Mouse (Mus musculus): ENCODE measurements around the gene Cmtm7. TPM values are rescaled to one million over a fixed set of nuclear protein-coding genes. Genes with fewer than 3 reads are reported as not detected.

Cmtm7 gene
- polyA plus RNA-seq, 1 experiment, result 781 TPM

DNA sequence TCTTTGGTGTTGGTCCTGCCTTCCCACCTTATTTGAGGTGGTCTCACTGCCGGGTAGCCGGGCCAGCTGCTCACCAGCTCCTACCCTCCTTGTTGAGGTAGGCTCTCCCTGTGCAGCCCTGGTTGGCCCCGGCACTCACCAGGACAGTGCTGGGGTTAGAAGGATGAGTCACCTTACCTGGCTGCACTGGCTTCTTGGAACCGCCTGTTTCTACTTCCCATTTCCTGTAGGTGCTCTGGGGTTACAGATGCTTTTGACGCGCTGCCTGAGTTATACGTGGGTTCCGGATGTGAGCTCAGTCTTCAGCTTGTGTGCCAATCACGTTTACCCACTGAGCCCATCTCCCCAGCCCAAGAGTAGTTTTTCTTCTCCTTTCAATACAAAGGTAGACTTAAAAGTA lies 41.3 kb downstream of the Cmtm7 start:
- 87% methylated on average over 9 of the region's 9 CpGs for WGBS

DNA sequence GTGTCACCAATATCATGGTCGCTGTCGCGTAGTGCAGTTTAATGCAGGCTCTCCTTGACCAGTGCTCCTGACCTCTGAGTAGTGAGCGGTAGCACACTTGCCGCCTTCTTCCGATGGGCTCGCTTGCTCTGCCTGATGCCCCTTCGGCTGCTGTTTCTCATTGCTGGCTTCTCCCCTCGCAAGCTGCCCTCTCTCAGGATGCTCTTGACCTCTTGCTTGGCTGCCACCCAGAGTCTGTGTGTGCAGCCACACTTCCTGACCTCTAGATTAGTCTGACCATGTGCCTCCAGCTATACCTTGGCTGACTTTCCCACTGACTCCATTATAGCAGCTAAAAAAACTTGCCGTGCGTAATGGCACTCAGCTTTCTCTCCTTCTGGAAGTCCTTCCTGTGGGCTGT lies 45.2 kb downstream of the Cmtm7 start:
- WGBS, result 95% methylated on average over 11 of the region's 11 CpGs
- H3K4me1 ChIP-seq (replicated peaks; ENCODE audit: control insufficient read depth, insufficient read depth, low read length), result peaks cover 13% of the 10 kb centered on the region
- no peak for DNase-seq
- no peak overlapping the region for H3K4me3 ChIP-seq (ENCODE audit: control insufficient read depth, insufficient read depth, low read length)
- TF ChIP-seq POLR2A (IDR thresholded peaks at IDR 0.05; ENCODE audit: control insufficient read depth, extremely low read depth, insufficient read depth, low read length, poor library complexity) (no peak), CTCF (IDR thresholded peaks at IDR 0.05; ENCODE audit: borderline replicate concordance, control insufficient read depth, extremely low read depth, insufficient read depth, low read length, poor library complexity) (no peak)
- peaks cover 13% of the 10 kb centered on the region for H3K36me3 ChIP-seq (ENCODE audit: control insufficient read depth, insufficient read depth, low read length)
- H3K27me3 ChIP-seq (ENCODE audit: control insufficient read depth, insufficient read depth, low read length), result no peaks in the 10 kb centered on the region
- no peak overlapping the region for H3K27ac ChIP-seq (ENCODE audit: control insufficient read depth, insufficient read depth, low read length)

More for the DNA sequence above, 41.3 kb downstream of the Cmtm7 start:
- no peak overlapping the region for H3K27ac ChIP-seq (ENCODE audit: control insufficient read depth, insufficient read depth, low read length)
- peaks cover 14% of the 10 kb centered on the region for H3K4me1 ChIP-seq (replicated peaks; ENCODE audit: control insufficient read depth, insufficient read depth, low read length)
- H3K36me3 ChIP-seq (ENCODE audit: control insufficient read depth, insufficient read depth, low read length), result peaks cover 23% of the 10 kb centered on the region
- no peak for DNase-seq
- H3K27me3 ChIP-seq (ENCODE audit: control insufficient read depth, insufficient read depth, low read length), result no peaks in the 10 kb centered on the region
- H3K4me3 ChIP-seq (ENCODE audit: control insufficient read depth, insufficient read depth, low read length), result no peak overlapping the region
- TF ChIP-seq CTCF (IDR thresholded peaks at IDR 0.05; ENCODE audit: borderline replicate concordance, control insufficient read depth, extremely low read depth, insufficient read depth, low read length, poor library complexity) (no peak), POLR2A (IDR thresholded peaks at IDR 0.05; ENCODE audit: control insufficient read depth, extremely low read depth, insufficient read depth, low read length, poor library complexity) (no peak)

DNA sequence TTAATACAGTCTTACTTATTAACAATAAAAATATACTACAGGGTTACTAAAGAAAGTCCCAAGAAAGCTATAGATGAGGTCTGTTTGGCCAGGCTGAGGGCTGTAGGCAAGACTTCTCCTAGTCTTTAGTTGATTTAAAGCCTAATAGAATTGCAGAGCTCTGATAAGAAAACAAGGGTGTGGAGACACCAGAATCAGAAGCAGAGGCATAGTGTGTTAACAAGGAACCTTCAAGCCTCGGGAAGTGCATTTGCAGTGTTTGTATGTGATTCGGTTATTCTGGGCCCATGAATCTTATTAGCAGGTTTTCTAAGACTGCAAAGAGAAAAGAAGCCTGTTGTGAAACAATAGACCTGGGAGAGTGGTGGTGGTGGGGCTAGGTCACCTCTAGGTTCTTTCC lies 48.4 kb downstream of the Cmtm7 start:
- WGBS, result 82% methylated on average over 2 of the region's 2 CpGs
- no peak for DNase-seq
- peaks cover 5% of the 10 kb centered on the region; the same call in 1 of the 2 replicates for H3K36me3 ChIP-seq (ENCODE audit: control insufficient read depth, insufficient read depth, low read length)
- no peaks in the 10 kb centered on the region for H3K27me3 ChIP-seq (ENCODE audit: control insufficient read depth, insufficient read depth, low read length)
- TF ChIP-seq POLR2A (IDR thresholded peaks at IDR 0.05; ENCODE audit: control insufficient read depth, extremely low read depth, insufficient read depth, low read length, poor library complexity), result no peak
- TF ChIP-seq CTCF (IDR thresholded peaks at IDR 0.05; ENCODE audit: borderline replicate concordance, control insufficient read depth, extremely low read depth, insufficient read depth, low read length, poor library complexity), result no peak
- no peak overlapping the region for H3K4me3 ChIP-seq (ENCODE audit: control insufficient read depth, insufficient read depth, low read length)
- H3K27ac ChIP-seq (ENCODE audit: control insufficient read depth, insufficient read depth, low read length), result no peak overlapping the region
- peaks cover 13% of the 10 kb centered on the region for H3K4me1 ChIP-seq (replicated peaks; ENCODE audit: control insufficient read depth, insufficient read depth, low read length)

DNA sequence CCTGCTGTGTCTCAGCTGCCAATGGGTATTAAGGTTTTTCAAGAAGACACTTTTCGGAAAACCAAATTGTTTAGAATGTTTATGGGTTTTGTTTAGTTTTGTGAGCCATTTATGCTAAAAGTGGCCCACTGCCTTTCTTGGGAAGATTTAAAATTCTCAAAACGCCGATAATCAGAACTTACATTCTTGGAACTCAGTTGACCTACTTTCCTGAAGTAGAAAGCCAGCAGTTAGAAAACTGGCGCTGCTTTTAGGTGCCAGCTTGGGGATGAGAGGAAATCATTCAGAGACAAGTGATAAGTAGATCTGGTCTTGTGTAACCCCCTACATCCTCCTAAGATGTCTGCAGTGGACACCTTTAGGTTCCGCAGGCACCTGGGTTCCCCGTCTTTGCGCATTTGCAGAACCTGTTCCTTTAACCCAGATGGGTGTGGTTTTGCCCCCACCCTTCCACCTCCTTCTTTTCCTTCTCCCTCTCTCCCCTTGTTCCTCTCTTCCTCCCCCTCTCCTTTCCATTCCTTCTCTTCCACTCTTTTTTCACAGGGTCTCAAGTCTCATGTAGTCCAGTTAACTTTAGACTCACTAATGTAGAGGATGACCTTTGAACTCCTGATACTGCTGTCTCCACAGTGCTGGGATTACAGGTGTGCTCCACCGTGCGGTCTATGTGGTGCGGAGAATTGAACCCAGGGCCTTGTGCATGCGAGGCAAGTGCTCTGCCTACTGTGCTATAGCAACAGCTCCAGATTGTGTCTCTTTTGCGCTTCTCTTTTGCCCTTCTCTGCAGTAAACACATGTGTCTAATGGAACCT lies 49.6 kb downstream of the Cmtm7 start:
- Histone ChIP-seq H3K4me3 (ENCODE audit: control insufficient read depth, insufficient read depth, low read length) (peak overlapping the region; percentile 87), H3K36me3 (ENCODE audit: control insufficient read depth, insufficient read depth, low read length) (no peaks in the 10 kb centered on the region), H3K4me1 (replicated peaks; ENCODE audit: control insufficient read depth, insufficient read depth, low read length) (peaks cover 13% of the 10 kb centered on the region), H3K27me3 (ENCODE audit: control insufficient read depth, insufficient read depth, low read length) (no peaks in the 10 kb centered on the region), H3K27ac (ENCODE audit: control insufficient read depth, insufficient read depth, low read length) (peak overlapping the region; percentile 73)
- DNase-seq, result peak; percentile 29
- no peak for TF ChIP-seq CTCF (IDR thresholded peaks at IDR 0.05; ENCODE audit: borderline replicate concordance, control insufficient read depth, extremely low read depth, insufficient read depth, low read length, poor library complexity)
- no peak for TF ChIP-seq POLR2A (IDR thresholded peaks at IDR 0.05; ENCODE audit: control insufficient read depth, extremely low read depth, insufficient read depth, low read length, poor library complexity)
- 36% methylated on average over 12 of the region's 12 CpGs for WGBS

DNA sequence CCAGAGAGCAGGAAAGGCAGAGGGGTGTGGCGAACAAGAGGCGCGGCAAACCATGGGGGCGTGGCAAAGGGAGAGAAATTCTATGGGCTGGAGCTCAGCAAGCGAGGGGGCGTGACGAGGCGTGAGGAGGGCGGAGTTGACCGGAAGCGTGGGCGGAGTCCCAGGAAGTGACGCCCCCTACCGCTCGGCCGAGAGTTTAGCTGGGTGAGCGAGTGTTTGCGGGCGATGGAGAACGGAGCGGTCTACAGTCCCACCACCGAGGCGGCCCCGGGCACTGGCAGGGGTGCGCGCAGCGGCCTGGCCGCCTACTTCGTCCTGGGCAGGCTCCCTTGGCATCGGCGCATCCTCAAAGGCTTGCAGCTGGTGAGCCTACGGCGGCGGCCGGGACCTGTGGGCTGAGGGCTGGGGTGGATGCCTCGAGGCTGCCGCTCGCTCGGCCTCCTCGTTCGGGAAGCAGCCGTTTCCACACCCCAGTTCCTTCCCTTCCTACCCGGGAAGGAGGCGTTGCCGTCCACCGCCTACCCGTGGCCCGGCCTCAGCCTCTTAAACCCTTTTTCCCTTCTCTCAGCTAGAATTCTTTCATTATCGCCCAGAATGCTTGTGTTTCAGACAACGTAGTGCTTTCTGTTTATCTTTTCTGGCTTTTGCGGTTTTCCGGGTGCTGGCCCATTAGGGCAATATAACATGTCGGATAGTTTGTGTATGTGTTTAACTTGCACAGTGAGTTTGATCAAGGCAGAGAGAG lies 50.5 kb downstream of the Cmtm7 start, which contains the start of gene Cmtm6:
Gene Cmtm6, plus strand, starts transcription at position 106 of the 745 bp plus-strand sequence.
- H3K36me3 ChIP-seq (ENCODE audit: control insufficient read depth, insufficient read depth, low read length), result no peaks in the 10 kb centered on the region
- peak; percentile 77; the same call in 1 of the 2 replicates for TF ChIP-seq CTCF (IDR thresholded peaks at IDR 0.05; ENCODE audit: borderline replicate concordance, control insufficient read depth, extremely low read depth, insufficient read depth, low read length, poor library complexity)
- peak; percentile 79 for TF ChIP-seq POLR2A (IDR thresholded peaks at IDR 0.05; ENCODE audit: control insufficient read depth, extremely low read depth, insufficient read depth, low read length, poor library complexity)
- H3K4me1 ChIP-seq (replicated peaks; ENCODE audit: control insufficient read depth, insufficient read depth, low read length), result peaks cover 13% of the 10 kb centered on the region
- peak within 1 kb of the TSS; percentile 87 for H3K4me3 ChIP-seq (ENCODE audit: control insufficient read depth, insufficient read depth, low read length)
- H3K27ac ChIP-seq (ENCODE audit: control insufficient read depth, insufficient read depth, low read length), result peak within 1 kb of the TSS; percentile 73
- DNase-seq, result peak; percentile 99
- under 1% methylated on average over 53 of the region's 53 CpGs for WGBS
- no peaks in the 10 kb centered on the region for H3K27me3 ChIP-seq (ENCODE audit: control insufficient read depth, insufficient read depth, low read length)
